Mouse (Mus musculus) adrenal gland, postnatal 4 days (tissue): ENCODE measurements around the gene Scube1. TPM values are rescaled to one million over a fixed set of nuclear protein-coding genes. Genes with fewer than 3 reads are reported as not detected.

Experiments
- DNase-seq, 2 experiments: peaks; one replicate each; pipeline ENCODE4 v3.0.0; 2021 to 2022; ENCODE audit warnings: low spot score in 2 of 2, mixed read lengths in 2 of 2
- total RNA-seq, 2 experiments: library from RNA; stranded (reverse); gene quantifications; 2 replicates each; pipeline ENCODE4 v1.2.3; 2021

The Scube1 gene
- total RNA-seq, 2 experiments from 2014 or later = 12.2 to 14.5 TPM

GRCm38 (mm10) chr15:83569682-83570081 lies 155.1 kb downstream of the Scube1 start:
- DNase-seq = no peak

- no peak for DNase-seq
Observed at GRCm38 (mm10) chr15:83568544-83568943, 156.3 kb downstream of the Scube1 start.

GRCm38 (mm10) chr15:83567728-83568127 lies 157.1 kb downstream of the Scube1 start:
- no peak for DNase-seq

GRCm38 (mm10) chr15:83566006-83566405 lies 158.8 kb downstream of the Scube1 start:
- no peak for DNase-seq

- DNase-seq = peak; percentile 23 to 55
Observed at GRCm38 (mm10) chr15:83565434-83565833, 159.4 kb downstream of the Scube1 start.

- DNase-seq = no peak
Observed at GRCm38 (mm10) chr15:83563857-83564651, 160.8 kb downstream of the Scube1 start.

- peak; percentile 38 to 57 for DNase-seq
Observed at GRCm38 (mm10) chr15:83563327-83563856, 161.4 kb downstream of the Scube1 start, which contains the start of the genes Tspo and Mcat. Gene Tspo (plus strand): TSS chr15:83563592. Gene Mcat (minus strand): TSS chr15:83563787.

GRCm38 (mm10) chr15:83562626-83563270 lies 162.1 kb downstream of the Scube1 start:
- DNase-seq = peak; percentile 19 to 66

GRCm38 (mm10) chr15:83560941-83561477 lies 163.8 kb downstream of the Scube1 start:
- DNase-seq = no peak

- DNase-seq = peak; percentile 62 to 73
Observed at GRCm38 (mm10) chr15:83555161-83555974, 169.5 kb downstream of the Scube1 start.

Other genes starting within 250 kb of the Scube1 start
- 10 to 100 TPM in 1 of 2 experiments, 1 to 10 TPM in 1; 9.8 to 11.3 TPM for gene Ttll1, start 214.1 kb downstream of the Scube1 start, total RNA-seq
- 1 to 10 TPM; 8.2 to 9.1 TPM for gene Bik, start 198.2 kb downstream of the Scube1 start, total RNA-seq
- 100 to 1,000 TPM; 168 to 169 TPM for gene Tspo, start 161.4 kb downstream of the Scube1 start, total RNA-seq
- gene Mcat, start 161.2 kb downstream of the Scube1 start, total RNA-seq = 10 to 100 TPM; 38.1 to 43.3 TPM
- gene Ttll12, start 129.9 kb downstream of the Scube1 start, total RNA-seq = 10 to 100 TPM; 26.1 to 26.8 TPM
- gene Mpped1, start 54.4 kb upstream of the Scube1 start, total RNA-seq = 1 to 10 TPM in 1 of 2 experiments, under 1 TPM in 1; 0.50 to 1.6 TPM